Mouse (Mus musculus): Measurements from ENCODE around the gene Olfr1201. TPM values are rescaled to one million over a fixed set of nuclear protein-coding genes. Genes with fewer than 3 reads are reported as not detected.

The Olfr1201 gene
- not detected in 2 replicates for polyA plus RNA-seq (2014; fragmentation: Nextera tagmentation; extraction: Ambion mirVana)

- ATAC-seq (ENCODE audit: low FRiP score, low TSS enrichment): no peak
- no peak within 1 kb of the TSS for H3K27ac ChIP-seq (replicated peaks; ENCODE audit: low read depth, low read length)
- 85% methylated on average over 6 of the region's 6 CpGs for WGBS
Observed at GRCm38 (mm10) chr2:88792736-88793135, at the start of gene Olfr1201. Gene Olfr1201, plus strand, starts transcription at chr2:88793036.

GRCm38 (mm10) chr2:88743379-88743778 is 49.5 kb upstream of the Olfr1201 start:
- Histone ChIP-seq H3K36me3 (ENCODE audit: control insufficient read depth, insufficient read depth, low read length) (no peaks in the 10 kb centered on the region), H3K9me3 (ENCODE audit: control insufficient read depth, low read length) (no peaks in the 10 kb centered on the region), H3K4me3 (replicated peaks; ENCODE audit: low read depth, low read length) (no peak overlapping the region), H3K4me1 (ENCODE audit: control insufficient read depth, insufficient read depth, low read length) (no peaks in the 10 kb centered on the region), H3K9ac (replicated peaks; ENCODE audit: low read length) (no peak overlapping the region), H3K27ac (replicated peaks; ENCODE audit: low read depth, low read length) (no peak overlapping the region), H3K27me3 (ENCODE audit: control insufficient read depth, insufficient read depth, low read length) (no peaks in the 10 kb centered on the region), H3K4me2 (ENCODE audit: low read length) (no peak overlapping the region)
- no peak for ATAC-seq (ENCODE audit: low FRiP score, low TSS enrichment)
- 62% methylated on average over 3 of the region's 3 CpGs for WGBS
- DNase-seq: no peak

More at GRCm38 (mm10) chr2:88792736-88793135, at the start of gene Olfr1201:
- DNase-seq: no peak
- Histone ChIP-seq H3K4me1 (ENCODE audit: control insufficient read depth, insufficient read depth, low read length) (no peaks in the 10 kb centered on the region), H3K9ac (replicated peaks; ENCODE audit: low read length) (no peak within 1 kb of the TSS), H3K27me3 (ENCODE audit: control insufficient read depth, insufficient read depth, low read length) (no peaks in the 10 kb centered on the region), H3K36me3 (ENCODE audit: control insufficient read depth, insufficient read depth, low read length) (no peaks in the 10 kb centered on the region), H3K9me3 (ENCODE audit: control insufficient read depth, low read length) (no peaks in the 10 kb centered on the region), H3K4me3 (replicated peaks; ENCODE audit: low read depth, low read length) (no peak within 1 kb of the TSS), H3K4me2 (ENCODE audit: low read length) (no peak within 1 kb of the TSS)

- H3K27me3 ChIP-seq (ENCODE audit: control insufficient read depth, insufficient read depth, low read length): no peaks in the 10 kb centered on the region
- H3K9ac ChIP-seq (replicated peaks; ENCODE audit: low read length): no peak within 1 kb of the TSS
- H3K4me1 ChIP-seq (ENCODE audit: control insufficient read depth, insufficient read depth, low read length): no peaks in the 10 kb centered on the region
- no peaks in the 10 kb centered on the region for H3K9me3 ChIP-seq (ENCODE audit: control insufficient read depth, low read length)
- WGBS: 93% methylated on average over 2 of the region's 2 CpGs
- ATAC-seq (ENCODE audit: low FRiP score, low TSS enrichment) (no peak), DNase-seq (no peak)
- H3K4me3 ChIP-seq (replicated peaks; ENCODE audit: low read depth, low read length): no peak within 1 kb of the TSS
- no peak within 1 kb of the TSS for H3K4me2 ChIP-seq (ENCODE audit: low read length)
- H3K27ac ChIP-seq (replicated peaks; ENCODE audit: low read depth, low read length): no peak within 1 kb of the TSS
- no peaks in the 10 kb centered on the region for H3K36me3 ChIP-seq (ENCODE audit: control insufficient read depth, insufficient read depth, low read length)
Observed at GRCm38 (mm10) chr2:88751270-88751669, 41.6 kb upstream of the Olfr1201 start, which contains the start of gene Olfr1198. Gene Olfr1198, minus strand, starts transcription at chr2:88751370.

GRCm38 (mm10) chr2:88760369-88760768 is 32.5 kb upstream of the Olfr1201 start, which contains the start of gene Olfr1199:
Gene Olfr1199, minus strand, starts transcription at chr2:88760469.
- no peak for ATAC-seq (ENCODE audit: low FRiP score, low TSS enrichment)
- Histone ChIP-seq H3K36me3 (ENCODE audit: control insufficient read depth, insufficient read depth, low read length) (no peaks in the 10 kb centered on the region), H3K9ac (replicated peaks; ENCODE audit: low read length) (no peak within 1 kb of the TSS), H3K9me3 (ENCODE audit: control insufficient read depth, low read length) (no peaks in the 10 kb centered on the region), H3K4me1 (ENCODE audit: control insufficient read depth, insufficient read depth, low read length) (no peaks in the 10 kb centered on the region), H3K27ac (replicated peaks; ENCODE audit: low read depth, low read length) (no peak within 1 kb of the TSS), H3K4me3 (replicated peaks; ENCODE audit: low read depth, low read length) (no peak within 1 kb of the TSS), H3K27me3 (ENCODE audit: control insufficient read depth, insufficient read depth, low read length) (no peaks in the 10 kb centered on the region), H3K4me2 (ENCODE audit: low read length) (no peak within 1 kb of the TSS)
- WGBS: 86% methylated on average over 2 of the region's 2 CpGs
- no peak for DNase-seq

- no peak within 1 kb of the TSS for H3K4me2 ChIP-seq (ENCODE audit: low read length)
- H3K27me3 ChIP-seq (ENCODE audit: control insufficient read depth, insufficient read depth, low read length): no peaks in the 10 kb centered on the region
- no peaks in the 10 kb centered on the region for H3K9me3 ChIP-seq (ENCODE audit: control insufficient read depth, low read length)
- no peaks in the 10 kb centered on the region for H3K4me1 ChIP-seq (ENCODE audit: control insufficient read depth, insufficient read depth, low read length)
- no peak within 1 kb of the TSS for H3K4me3 ChIP-seq (replicated peaks; ENCODE audit: low read depth, low read length)
- DNase-seq (no peak), ATAC-seq (ENCODE audit: low FRiP score, low TSS enrichment) (no peak)
- no peak within 1 kb of the TSS for H3K27ac ChIP-seq (replicated peaks; ENCODE audit: low read depth, low read length)
- H3K36me3 ChIP-seq (ENCODE audit: control insufficient read depth, insufficient read depth, low read length): no peaks in the 10 kb centered on the region
- no peak within 1 kb of the TSS for H3K9ac ChIP-seq (replicated peaks; ENCODE audit: low read length)
- 86% methylated on average over 2 of the region's 2 CpGs for WGBS
Observed at GRCm38 (mm10) chr2:88770388-88770787, 22.4 kb upstream of the Olfr1201 start, which contains the start of gene Olfr1200. Gene Olfr1200, minus strand, starts transcription at chr2:88770488.

GRCm38 (mm10) chr2:88814196-88814595 is 21.4 kb downstream of the Olfr1201 start, which contains the start of gene Olfr1202:
Gene Olfr1202, plus strand, starts transcription at chr2:88814496.
- 61% methylated on average over 1 of the region's 1 CpGs for WGBS

GRCm38 (mm10) chr2:88829437-88829836 is 36.6 kb downstream of the Olfr1201 start, which contains the start of gene Olfr1205:
Gene Olfr1205, plus strand, starts transcription at chr2:88829737.
- H3K4me1 ChIP-seq (ENCODE audit: control insufficient read depth, insufficient read depth, low read length): no peaks in the 10 kb centered on the region

More at GRCm38 (mm10) chr2:88814196-88814595, 21.4 kb downstream of the Olfr1201 start, which contains the start of gene Olfr1202:
- Histone ChIP-seq H3K4me1 (ENCODE audit: control insufficient read depth, insufficient read depth, low read length) (no peaks in the 10 kb centered on the region), H3K36me3 (ENCODE audit: control insufficient read depth, insufficient read depth, low read length) (no peaks in the 10 kb centered on the region), H3K27ac (replicated peaks; ENCODE audit: low read depth, low read length) (no peak within 1 kb of the TSS), H3K9me3 (ENCODE audit: control insufficient read depth, low read length) (no peaks in the 10 kb centered on the region), H3K4me2 (ENCODE audit: low read length) (no peak within 1 kb of the TSS), H3K9ac (replicated peaks; ENCODE audit: low read length) (no peak within 1 kb of the TSS), H3K4me3 (replicated peaks; ENCODE audit: low read depth, low read length) (no peak within 1 kb of the TSS), H3K27me3 (ENCODE audit: control insufficient read depth, insufficient read depth, low read length) (no peaks in the 10 kb centered on the region)
- ATAC-seq (ENCODE audit: low FRiP score, low TSS enrichment) (no peak), DNase-seq (no peak)

GRCm38 (mm10) chr2:88838477-88838876 is 45.6 kb downstream of the Olfr1201 start:
- H3K27me3 ChIP-seq (ENCODE audit: control insufficient read depth, insufficient read depth, low read length): no peaks in the 10 kb centered on the region
- no peak overlapping the region for H3K27ac ChIP-seq (replicated peaks; ENCODE audit: low read depth, low read length)
- no peak overlapping the region for H3K4me2 ChIP-seq (ENCODE audit: low read length)
- H3K9me3 ChIP-seq (ENCODE audit: control insufficient read depth, low read length): no peaks in the 10 kb centered on the region
- no peak overlapping the region for H3K4me3 ChIP-seq (replicated peaks; ENCODE audit: low read depth, low read length)
- ATAC-seq (ENCODE audit: low FRiP score, low TSS enrichment): no peak
- H3K4me1 ChIP-seq (ENCODE audit: control insufficient read depth, insufficient read depth, low read length): no peaks in the 10 kb centered on the region
- DNase-seq: no peak
- H3K9ac ChIP-seq (replicated peaks; ENCODE audit: low read length): no peak overlapping the region
- 95% methylated on average over 2 of the region's 2 CpGs for WGBS
- H3K36me3 ChIP-seq (ENCODE audit: control insufficient read depth, insufficient read depth, low read length): no peaks in the 10 kb centered on the region

More at GRCm38 (mm10) chr2:88829437-88829836, 36.6 kb downstream of the Olfr1201 start, which contains the start of gene Olfr1205:
- Histone ChIP-seq H3K27ac (replicated peaks; ENCODE audit: low read depth, low read length) (no peak within 1 kb of the TSS), H3K4me3 (replicated peaks; ENCODE audit: low read depth, low read length) (no peak within 1 kb of the TSS), H3K36me3 (ENCODE audit: control insufficient read depth, insufficient read depth, low read length) (no peaks in the 10 kb centered on the region), H3K9me3 (ENCODE audit: control insufficient read depth, low read length) (no peaks in the 10 kb centered on the region), H3K4me2 (ENCODE audit: low read length) (no peak within 1 kb of the TSS), H3K9ac (replicated peaks; ENCODE audit: low read length) (no peak within 1 kb of the TSS), H3K27me3 (ENCODE audit: control insufficient read depth, insufficient read depth, low read length) (no peaks in the 10 kb centered on the region)
- DNase-seq: no peak
- 93% methylated on average over 2 of the region's 2 CpGs for whole genome bisulfite sequencing
- no peak; the same call in 1 of the 2 replicates for ATAC-seq (ENCODE audit: low FRiP score, low TSS enrichment)

Measured in midbrain, embryonic 14.5 days (tissue).